Mouse (Mus musculus) forebrain, postnatal 0 days (tissue): Measurements from ENCODE around the gene Sarnp. TPM values are rescaled to one million over a fixed set of nuclear protein-coding genes. Genes with fewer than 3 reads are reported as not detected.

Source experiments
- ATAC-seq: fragments of 200-750 bp; cut with Nextera tagmentation; 2 replicates; pipeline ENCODE4 v1.8.0; 2017; ENCODE audit warnings: mild to moderate bottlenecking, moderate library complexity
- DNase-seq: peaks from one replicate; pipeline ENCODE4 v3.0.0-alpha.2; 2015
- H3K27ac ChIP-seq: fragments of 300-500 bp; sonication (generic); 2 replicates; pipeline ENCODE4 v1.5.1; 2014; ENCODE audit warnings: low read depth, mild to moderate bottlenecking, antibody characterized with exemption, low read length, moderate library complexity, mixed read lengths
- H3K27me3 ChIP-seq: fragments of 300-500 bp; sonication (generic); 2 replicates; pipeline ENCODE4 v1.6.1; 2014; ENCODE audit warnings: mild to moderate bottlenecking, low read length, mixed read lengths; ENCODE audit not compliant: insufficient read depth
- H3K36me3 ChIP-seq: fragments of 300-500 bp; sonication (generic); 2 replicates; pipeline ENCODE4 v1.6.1; 2014; ENCODE audit warnings: mild to moderate bottlenecking, moderate library complexity; ENCODE audit not compliant: insufficient read depth
- H3K4me1 ChIP-seq: fragments of 300-500 bp; sonication (generic); 2 replicates; pipeline ENCODE4 v1.6.1; 2014; ENCODE audit warnings: antibody characterized with exemption; ENCODE audit not compliant: insufficient read depth
- H3K4me2 ChIP-seq: fragments of 300-500 bp; sonication (generic); 2 replicates; pipeline ENCODE4 v1.6.1; 2014; ENCODE audit warnings: low read depth, mild to moderate bottlenecking, moderate library complexity
- H3K4me3 ChIP-seq: fragments of 300-500 bp; sonication (generic); 2 replicates; pipeline ENCODE4 v1.5.1; 2014; ENCODE audit warnings: low read depth, low read length, mixed read lengths
- H3K9ac ChIP-seq: fragments of 300-500 bp; sonication (generic); 2 replicates; pipeline ENCODE4 v1.6.1; 2014; ENCODE audit warnings: mild to moderate bottlenecking
- H3K9me3 ChIP-seq: fragments of 300-500 bp; sonication (generic); 2 replicates; pipeline ENCODE4 v1.6.1; 2016; ENCODE audit warnings: low read length
- CTCF ChIP-seq: sonication (generic); IDR thresholded peaks from 2 replicates; pipeline ENCODE4 v1.5.1; 2016; ENCODE audit warnings: antibody characterized with exemption, control low read depth, low read depth
- WGBS: fragments of 180-500 bp; shearing (Covaris S2); extraction: QIAGEN DNeasy Blood & Tissue Kit; methylation state at CpG from one replicate; pipeline ENCODE4 v1.1.7; 2014; 5-methylcytosine and 5-hydroxymethylcytosine counted together
- polyA plus RNA-seq: library from polyadenylated mRNA; unstranded; fragments of >200 nt; fragmentation: Nextera tagmentation; extraction: Ambion mirVana; gene quantifications from 2 replicates; pipeline ENCODE4 v1.2.1, GENCODE M21; 2015
- total RNA-seq: library from RNA; depleted of rRNA; stranded (reverse); fragments of >200 nt; gene quantifications from 2 replicates; pipeline ENCODE4 v1.2.3, GENCODE M21; 2014; rRNA removed

Sarnp gene
- total and polyA plus RNA-seq, 2 experiments from 2014 or later: 54.6 to 146 TPM

DNA sequence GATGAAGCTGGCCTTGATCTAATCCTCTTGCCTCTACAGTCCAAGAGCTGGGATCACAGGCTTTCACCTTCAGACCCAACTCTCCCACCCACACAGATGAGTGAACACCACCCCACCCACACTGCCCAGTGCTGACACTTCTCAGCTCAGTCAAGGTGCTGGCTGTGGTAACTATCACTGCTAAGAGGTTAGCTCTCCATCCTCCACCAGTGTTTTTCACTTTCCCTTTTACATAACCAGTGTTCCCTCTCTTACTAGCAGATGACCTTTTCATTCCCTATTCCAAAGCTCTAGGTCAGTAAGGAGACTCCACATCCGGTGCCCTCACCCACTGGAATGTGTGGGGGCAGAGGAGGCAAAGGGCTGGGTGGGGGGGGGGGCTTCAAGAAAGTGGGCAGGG lies 104.1 kb downstream of the Sarnp start:
- Histone ChIP-seq H3K9ac (no peak overlapping the region), H3K4me2 (no peak overlapping the region), H3K4me3 (no peak overlapping the region), H3K4me1 (peaks cover 14% of the 10 kb centered on the region), H3K9me3 (no peaks in the 10 kb centered on the region), H3K27ac (no peak overlapping the region), H3K36me3 (0 out of 2 replicates have a peak, but pooled peaks cover 7% of the 10 kb centered on the region), H3K27me3 (no peaks in the 10 kb centered on the region)
- DNase-seq (no peak), ATAC-seq (no peak)
- no peak for TF ChIP-seq CTCF
- 76% methylated on average over 1 of the region's 1 CpGs for WGBS

DNA sequence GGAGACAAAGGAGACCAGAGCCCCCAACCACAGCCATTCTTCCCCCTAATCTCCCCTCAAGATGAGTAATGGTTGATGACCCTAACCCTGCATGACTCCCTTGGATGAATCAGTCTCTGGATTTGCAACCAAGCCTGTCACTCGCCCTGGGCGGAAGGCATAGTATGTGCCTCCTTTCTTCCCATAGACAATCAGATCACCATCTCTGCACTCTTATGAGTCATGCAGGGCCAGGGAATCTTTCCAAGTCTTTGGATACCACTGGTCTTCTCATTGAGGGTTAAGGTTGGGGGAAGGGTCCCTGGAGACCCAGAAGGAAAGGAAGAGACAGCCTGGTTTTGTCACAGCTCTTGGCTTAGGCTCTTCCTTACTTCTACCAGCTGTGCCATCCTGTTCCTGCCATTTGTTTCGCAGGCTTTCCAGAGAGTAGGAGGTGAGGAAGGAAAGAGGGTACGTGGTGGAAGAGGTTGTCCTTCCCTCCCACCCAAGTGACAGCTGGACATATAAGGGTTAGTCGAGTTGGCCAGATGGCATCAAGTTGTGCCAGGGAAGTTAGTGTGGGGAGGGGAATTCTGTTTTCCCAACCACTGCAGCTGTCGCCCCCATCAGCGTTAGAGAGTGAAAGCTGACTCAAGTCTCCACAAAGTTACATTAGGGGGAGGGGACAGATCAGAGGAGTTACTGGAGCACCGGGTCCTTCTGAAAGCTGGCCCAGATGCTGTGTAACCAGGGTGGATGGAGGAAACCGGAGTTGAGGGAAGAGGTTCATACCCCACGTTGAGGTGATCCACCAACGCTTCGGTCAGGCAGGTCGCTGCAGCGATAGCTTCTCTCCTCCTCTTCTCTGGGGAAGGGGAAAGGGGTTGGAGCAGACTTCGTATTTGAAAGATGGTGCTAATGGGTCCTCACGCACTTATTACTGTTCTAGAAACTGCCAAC lies 105.0 kb downstream of the Sarnp start:
- ATAC-seq: no peak

GRCm38 (mm10) chr10:128922822-128923012 lies 105.6 kb downstream of the Sarnp start, which contains the start of gene Rdh5:
TSS of gene Rdh5 (minus strand) at chr10:128922888.
- no peak for ATAC-seq
- 7% methylated on average over 1 of the region's 1 CpGs for WGBS
- H3K4me3 ChIP-seq: peak within 1 kb of the TSS; percentile 70
- H3K9me3 ChIP-seq: no peaks in the 10 kb centered on the region
- H3K4me2 ChIP-seq: peak within 1 kb of the TSS; percentile 67
- peak within 1 kb of the TSS; percentile 93 for H3K27ac ChIP-seq
- no peaks in the 10 kb centered on the region for H3K27me3 ChIP-seq
- DNase-seq: no peak
- H3K4me1 ChIP-seq: peaks cover 14% of the 10 kb centered on the region
- TF ChIP-seq CTCF: no peak
- H3K36me3 ChIP-seq: 0 out of 2 replicates have a peak, but pooled peaks cover 6% of the 10 kb centered on the region
- H3K9ac ChIP-seq: peak within 1 kb of the TSS; percentile 83

More for the DNA sequence above, 105.0 kb downstream of the Sarnp start:
- 68% methylated on average over 16 of the region's 16 CpGs for WGBS
- Histone ChIP-seq H3K9me3 (no peaks in the 10 kb centered on the region), H3K27me3 (no peaks in the 10 kb centered on the region), H3K4me1 (peaks cover 14% of the 10 kb centered on the region), H3K4me2 (peak overlapping the region; percentile 67), H3K9ac (peak overlapping the region; percentile 83; the same call in 1 of the 2 replicates), H3K36me3 (0 out of 2 replicates have a peak, but pooled peaks cover 7% of the 10 kb centered on the region), H3K27ac (peak overlapping the region; percentile 29; the same call in 1 of the 2 replicates), H3K4me3 (peak overlapping the region; percentile 70)
- TF ChIP-seq CTCF: no peak
- DNase-seq: no peak

- peak; percentile 54 for TF ChIP-seq CTCF
- peak overlapping the region; percentile 67 for H3K4me2 ChIP-seq
- H3K27me3 ChIP-seq: no peaks in the 10 kb centered on the region
- under 1% methylated on average over 42 of the region's 42 CpGs for WGBS
- peak overlapping the region; percentile 70 for H3K4me3 ChIP-seq
- ATAC-seq (peak; percentile 97), DNase-seq (peak; percentile 95)
- peak overlapping the region; percentile 83 for H3K9ac ChIP-seq
- no peaks in the 10 kb centered on the region for H3K9me3 ChIP-seq
- H3K4me1 ChIP-seq: peaks cover 14% of the 10 kb centered on the region
- peak overlapping the region; percentile 93 for H3K27ac ChIP-seq
- 0 out of 2 replicates have a peak, but pooled peaks cover 3% of the 10 kb centered on the region for H3K36me3 ChIP-seq
Observed at GRCm38 (mm10) chr10:128923013-128923691, 106.0 kb downstream of the Sarnp start.

DNA sequence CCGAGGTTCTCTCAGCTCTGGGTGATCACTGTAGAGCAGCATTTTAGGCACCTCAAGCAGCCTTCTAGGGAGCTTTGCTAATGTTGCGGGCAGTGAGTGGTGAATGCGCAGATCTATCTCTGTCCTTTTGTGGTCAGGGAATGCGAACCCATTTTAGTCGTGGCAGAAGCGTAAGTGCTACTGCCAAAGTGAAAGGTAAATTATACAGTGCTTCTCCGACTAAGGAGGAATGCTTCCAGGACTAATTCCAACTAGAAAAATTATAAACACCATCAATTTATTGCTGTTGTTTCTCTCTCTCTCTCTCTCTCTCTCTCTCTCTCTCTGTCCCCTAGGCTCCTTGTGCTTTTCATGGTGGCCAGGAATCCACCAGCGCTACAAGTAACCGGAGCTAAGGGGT lies 106.8 kb downstream of the Sarnp start, which contains the start of gene Bloc1s1:
Gene Bloc1s1 (minus strand): TSS at position 101 of the 400 bp plus-strand sequence.
- TF ChIP-seq CTCF: no peak
- 60% methylated on average over 9 of the region's 9 CpGs for WGBS
- H3K4me3 ChIP-seq: peak within 1 kb of the TSS; percentile 70
- no peak for DNase-seq
- 0 out of 2 replicates have a peak, but pooled peaks cover 3% of the 10 kb centered on the region for H3K36me3 ChIP-seq
- peak within 1 kb of the TSS; percentile 67 for H3K4me2 ChIP-seq
- ATAC-seq: no peak; the same call in 1 of the 2 replicates
- peak within 1 kb of the TSS; percentile 93 for H3K27ac ChIP-seq
- H3K27me3 ChIP-seq: no peaks in the 10 kb centered on the region
- H3K4me1 ChIP-seq: peaks cover 14% of the 10 kb centered on the region
- H3K9me3 ChIP-seq: no peaks in the 10 kb centered on the region
- peak within 1 kb of the TSS; percentile 83 for H3K9ac ChIP-seq

Other genes starting within 250 kb of the Sarnp start
- 1.3 and 1.4 TPM in 2 replicates for gene Erbb3, start 227.7 kb upstream of the Sarnp start, total RNA-seq
- 0.41 and 0.68 TPM in 2 replicates for gene Erbb3, start 227.7 kb upstream of the Sarnp start, polyA plus RNA-seq
- 859 and 1,363 TPM in 2 replicates for gene Rps26, start 190.6 kb upstream of the Sarnp start, total RNA-seq
- gene Rps26, start 190.6 kb upstream of the Sarnp start, polyA plus RNA-seq: 436 and 640 TPM in 2 replicates
- 8.4 and 15.6 TPM in 2 replicates for gene Ikzf4, start 171.3 kb upstream of the Sarnp start, total RNA-seq
- 6.3 and 11.3 TPM in 2 replicates for gene Ikzf4, start 171.3 kb upstream of the Sarnp start, polyA plus RNA-seq
- 10.6 and 12.6 TPM in 2 replicates for gene Suox, start 143.3 kb upstream of the Sarnp start, total RNA-seq
- 8.4 and 10.1 TPM in 2 replicates for gene Suox, start 143.3 kb upstream of the Sarnp start, polyA plus RNA-seq
- 133 TPM in 2 replicates for gene Rab5b, start 121.1 kb upstream of the Sarnp start, total RNA-seq
- 104 and 118 TPM in 2 replicates for gene Rab5b, start 121.1 kb upstream of the Sarnp start, polyA plus RNA-seq
- 0.85 and 1.2 TPM in 2 replicates for gene Pmel, start 113.1 kb upstream of the Sarnp start, total RNA-seq
- gene Pmel, start 113.1 kb upstream of the Sarnp start, polyA plus RNA-seq: 0.67 and 0.86 TPM in 2 replicates
- gene Cdk2, start 112.3 kb upstream of the Sarnp start, total RNA-seq: 8.5 and 10.0 TPM in 2 replicates
- gene Cdk2, start 112.3 kb upstream of the Sarnp start, polyA plus RNA-seq: 9.9 and 10.3 TPM in 2 replicates
- gene Dgka, start 72.5 kb upstream of the Sarnp start, total RNA-seq: 5.6 and 7.2 TPM in 2 replicates
- gene Dgka, start 72.5 kb upstream of the Sarnp start, polyA plus RNA-seq: 4.3 and 4.8 TPM in 2 replicates
- gene Pym1, start 69.4 kb upstream of the Sarnp start, total RNA-seq: 67.7 and 68.4 TPM in 2 replicates
- 51.6 and 61.2 TPM in 2 replicates for gene Pym1, start 69.4 kb upstream of the Sarnp start, polyA plus RNA-seq
- 0.57 and 0.69 TPM in 2 replicates for gene Mmp19, start 26.4 kb upstream of the Sarnp start, total RNA-seq
- gene Mmp19, start 26.4 kb upstream of the Sarnp start, polyA plus RNA-seq: 0.33 and 0.36 TPM in 2 replicates
- gene Dnajc14, start 13.3 kb upstream of the Sarnp start, total RNA-seq: 39.6 and 45.7 TPM in 2 replicates
- gene Dnajc14, start 13.3 kb upstream of the Sarnp start, polyA plus RNA-seq: 30.5 and 38.2 TPM in 2 replicates
- 9.5 and 12.9 TPM in 2 replicates for gene Tmem198b, start 13.0 kb upstream of the Sarnp start, total RNA-seq
- 12.9 and 14.6 TPM in 2 replicates for gene Tmem198b, start 13.0 kb upstream of the Sarnp start, polyA plus RNA-seq
- gene Ormdl2, start 4.3 kb downstream of the Sarnp start, total RNA-seq: 6.3 and 8.3 TPM in 2 replicates
- 13.2 and 16.1 TPM in 2 replicates for gene Ormdl2, start 4.3 kb downstream of the Sarnp start, polyA plus RNA-seq
- 15.7 and 19.1 TPM in 2 replicates for gene Gdf11, start 74.4 kb downstream of the Sarnp start, total RNA-seq
- 4.3 and 6.7 TPM in 2 replicates for gene Gdf11, start 74.4 kb downstream of the Sarnp start, polyA plus RNA-seq
- 11.7 and 25.2 TPM in 2 replicates for gene Cd63, start 83.7 kb downstream of the Sarnp start, total RNA-seq
- gene Cd63, start 83.7 kb downstream of the Sarnp start, polyA plus RNA-seq: 168 and 188 TPM in 2 replicates
- gene Rdh5, start 105.6 kb downstream of the Sarnp start, total RNA-seq: 4.1 and 5.8 TPM in 2 replicates
- gene Rdh5, start 105.6 kb downstream of the Sarnp start, polyA plus RNA-seq: 6.9 and 10.2 TPM in 2 replicates
- gene Bloc1s1, start 106.7 kb downstream of the Sarnp start, total RNA-seq: 120 and 149 TPM in 2 replicates
- gene Bloc1s1, start 106.7 kb downstream of the Sarnp start, polyA plus RNA-seq: 246 and 305 TPM in 2 replicates
- 7.7 and 12.7 TPM in 2 replicates for gene Itga7, start 116.5 kb downstream of the Sarnp start, total RNA-seq
- gene Itga7, start 116.5 kb downstream of the Sarnp start, polyA plus RNA-seq: 5.8 and 7.7 TPM in 2 replicates
- not detected in 2 replicates for gene Mettl7b, start 143.7 kb downstream of the Sarnp start, total RNA-seq
- gene Mettl7b, start 143.7 kb downstream of the Sarnp start, polyA plus RNA-seq: not detected in 2 replicates
- gene Olfr9, start 172.1 kb downstream of the Sarnp start, total RNA-seq: not detected in 2 replicates
- gene Olfr9, start 172.1 kb downstream of the Sarnp start, polyA plus RNA-seq: not detected in 2 replicates
- gene Olfr763, start 193.5 kb downstream of the Sarnp start, total RNA-seq: not detected in 2 replicates
- not detected in 2 replicates for gene Olfr763, start 193.5 kb downstream of the Sarnp start, polyA plus RNA-seq
- not detected in 2 replicates for gene Olfr764-ps1, start 222.6 kb downstream of the Sarnp start, total RNA-seq
- not detected in 2 replicates for gene Olfr764-ps1, start 222.6 kb downstream of the Sarnp start, polyA plus RNA-seq
- not detected in 2 replicates for gene Olfr765, start 232.7 kb downstream of the Sarnp start, total RNA-seq
- gene Olfr765, start 232.7 kb downstream of the Sarnp start, polyA plus RNA-seq: not detected in 2 replicates